Mouse (Mus musculus): ENCODE measurements at regions not wholly inside any gene's neighbourhood (a gene's known extent, or its start where the extent isn't known, plus 50 kb on each side); places are given as distances from the start of the nearest gene placed in this dataset.

DNA sequence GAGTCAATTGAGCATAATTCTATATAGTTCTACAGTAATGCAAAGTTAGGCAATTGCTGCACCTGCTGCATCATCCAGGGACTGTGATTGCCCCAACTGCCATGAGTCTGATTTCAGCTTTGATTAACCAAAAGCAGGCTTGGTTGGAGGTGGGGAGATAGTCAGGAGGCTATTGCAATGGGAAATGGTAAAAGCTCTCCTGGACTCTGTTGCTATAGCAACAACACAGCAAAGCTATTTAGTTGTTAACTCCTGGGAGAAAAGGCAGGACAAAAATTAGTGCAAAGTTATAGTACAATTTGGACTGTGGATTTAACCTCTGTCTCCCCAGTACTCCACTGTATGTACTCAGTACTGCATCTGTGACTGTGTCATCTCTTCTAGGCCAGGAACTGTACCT is 51.7 kb upstream of the Rasgrf1 start:
- no peak for DNase-seq (ENCODE audit: low spot score)

DNA sequence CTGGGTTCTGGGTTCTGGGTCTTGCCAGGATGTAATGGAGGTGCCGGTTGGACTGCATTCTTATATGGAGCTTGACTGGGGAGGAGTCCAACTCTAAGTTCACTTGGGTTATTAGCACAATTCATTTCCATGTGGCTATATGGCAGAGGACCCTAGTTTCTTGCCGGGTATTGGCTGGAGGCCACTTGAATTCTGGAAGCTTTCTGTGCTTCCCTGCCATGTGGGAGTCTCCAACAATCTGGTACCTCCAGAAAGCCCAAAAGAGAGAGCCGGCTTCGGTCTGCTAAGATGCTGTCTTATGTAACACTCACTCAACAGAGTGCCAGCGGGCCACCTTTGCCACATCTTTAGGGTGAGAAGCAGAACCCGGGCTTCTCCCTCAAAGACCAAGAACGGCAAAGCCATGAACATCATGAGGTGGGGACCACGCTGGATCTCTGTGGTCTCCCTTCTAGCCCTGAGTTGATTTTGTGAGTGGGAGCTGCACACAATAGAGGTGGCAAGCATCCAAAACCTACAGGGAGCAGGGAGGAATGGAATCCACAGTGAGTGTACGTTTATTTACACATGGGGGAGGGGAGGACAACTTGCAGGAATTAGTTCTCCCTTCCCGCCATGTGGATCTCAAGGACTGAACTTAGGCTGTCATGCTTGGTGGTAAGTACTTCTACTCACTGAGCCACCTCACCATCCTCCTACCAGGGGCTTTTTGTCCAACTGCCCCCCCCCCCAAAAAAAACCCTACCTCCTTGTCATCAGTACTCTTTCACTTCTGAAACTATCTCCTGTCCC is 59.0 kb upstream of the Rasgrf1 start:
- DNase-seq (ENCODE audit: low spot score), result peak; percentile 73

DNA sequence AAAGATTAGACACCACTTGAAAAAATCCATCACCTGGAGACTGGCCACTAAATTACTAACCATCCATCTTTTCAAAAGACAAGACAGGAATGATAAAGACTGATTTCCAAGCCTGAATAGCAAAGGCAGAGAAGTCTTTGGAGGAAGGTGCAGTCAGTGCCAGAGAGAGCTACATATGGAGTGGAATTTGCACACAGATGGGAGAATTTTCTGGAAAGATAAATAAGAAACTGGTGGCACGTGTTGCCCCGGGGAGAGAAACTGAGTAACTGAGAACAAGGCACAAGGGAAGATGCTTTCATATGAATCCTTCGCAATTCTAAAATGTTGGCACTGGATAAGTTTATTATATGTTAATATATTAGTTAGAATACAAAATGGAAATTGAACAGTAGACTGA is 59.8 kb upstream of the Rasgrf1 start:
- peak; percentile 42 for DNase-seq (ENCODE audit: low spot score)

DNA sequence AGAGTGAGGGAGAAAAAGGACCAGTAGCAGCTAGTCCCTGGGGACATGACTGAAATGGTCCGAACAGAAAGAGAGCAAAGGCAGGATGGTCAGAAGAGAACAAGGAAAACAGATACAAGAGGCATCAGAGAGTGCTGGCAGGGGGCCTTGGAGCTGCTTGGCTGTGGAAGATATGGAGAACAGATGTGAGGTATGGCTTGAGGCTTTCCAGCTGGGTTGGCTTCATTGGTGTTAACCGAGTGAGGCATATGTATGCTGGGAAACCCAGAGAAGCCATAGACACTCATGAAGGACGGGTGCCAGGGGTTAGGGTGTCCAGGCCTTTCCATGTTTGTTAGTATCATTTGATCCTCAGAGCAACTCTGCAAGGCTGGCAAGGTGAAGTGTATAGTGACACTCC is 61.1 kb upstream of the Rasgrf1 start:
- DNase-seq (ENCODE audit: low spot score), result no peak

DNA sequence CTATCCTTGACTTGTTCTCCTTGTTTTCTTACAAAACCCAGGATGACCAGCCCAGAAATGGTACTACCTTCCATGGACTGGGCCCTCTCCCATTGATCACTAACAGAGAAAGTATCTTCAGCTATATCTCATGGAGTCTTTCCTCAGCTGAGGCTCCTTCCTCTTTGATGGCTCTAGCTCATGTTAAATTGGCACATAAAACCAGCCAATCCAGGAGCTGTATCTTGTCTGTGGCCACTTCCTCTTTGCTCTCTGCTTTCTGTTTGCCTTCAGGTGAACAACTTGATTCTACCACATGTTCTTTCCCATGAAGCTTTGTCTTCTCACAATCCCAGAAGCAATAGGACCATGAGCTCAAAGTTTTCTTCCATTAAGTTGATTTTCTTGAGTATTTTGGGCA is 62.7 kb upstream of the Rasgrf1 start:
- no peak for DNase-seq (ENCODE audit: low spot score)

DNA sequence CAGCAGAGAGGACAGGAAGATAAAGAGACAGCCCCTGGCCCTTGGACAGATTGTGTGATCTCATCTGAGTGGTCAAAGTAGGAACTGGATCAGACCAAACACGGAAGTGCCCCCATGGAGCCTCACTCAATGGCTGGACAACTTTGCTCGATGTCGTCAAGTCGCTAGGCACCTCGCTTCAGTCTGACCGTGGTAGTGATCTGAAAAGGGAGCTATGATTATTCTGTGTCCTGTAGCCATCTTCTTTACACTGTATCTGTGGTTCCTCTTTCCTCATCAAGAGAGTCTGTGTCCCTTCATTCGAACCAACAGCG is 67.0 kb upstream of the Rasgrf1 start:
- DNase-seq (ENCODE audit: low spot score), result no peak

DNA sequence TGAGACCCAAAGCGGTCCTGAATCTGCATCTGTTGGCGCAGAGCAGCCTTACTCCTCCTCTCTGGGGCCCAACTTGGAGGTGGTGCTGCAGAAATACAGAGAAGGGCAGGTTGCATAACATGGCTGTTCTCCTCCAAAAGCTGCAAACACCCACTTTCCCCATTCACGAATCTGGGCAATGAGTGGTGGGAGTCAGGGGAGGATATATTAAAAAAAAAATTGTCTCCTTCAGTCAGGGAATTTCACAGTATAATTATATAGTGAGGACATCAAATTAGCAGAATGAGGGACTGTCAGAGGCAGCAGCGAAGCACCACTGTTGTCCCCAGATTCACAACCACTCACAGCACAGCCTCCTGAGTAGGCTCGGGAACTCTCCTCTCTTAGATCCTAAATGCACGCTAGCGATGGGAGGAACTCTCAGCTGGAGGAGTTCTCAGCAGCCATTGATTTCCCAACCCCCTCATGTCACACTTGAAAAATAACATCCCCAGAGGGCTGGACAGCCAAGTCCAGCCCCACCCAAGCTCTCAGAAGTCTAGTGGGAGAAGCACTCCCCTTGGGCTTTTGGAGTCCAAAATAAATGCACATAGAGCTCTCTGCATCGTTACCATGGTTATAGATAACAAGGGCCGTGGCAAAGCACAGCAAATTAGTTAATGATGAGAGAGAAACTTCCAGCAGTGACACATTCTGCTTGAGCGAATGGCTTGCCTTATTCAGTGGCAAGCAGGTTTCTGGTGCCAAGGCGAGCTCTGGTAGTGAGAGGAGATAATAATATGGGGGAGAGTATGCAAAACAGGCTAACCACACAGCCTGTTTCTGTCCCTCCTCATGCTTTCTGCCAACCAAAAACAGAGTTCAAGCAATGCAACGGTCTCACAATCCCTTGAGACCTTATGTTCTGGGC is 67.6 kb upstream of the Rasgrf1 start:
- DNase-seq (ENCODE audit: low spot score), result no peak

DNA sequence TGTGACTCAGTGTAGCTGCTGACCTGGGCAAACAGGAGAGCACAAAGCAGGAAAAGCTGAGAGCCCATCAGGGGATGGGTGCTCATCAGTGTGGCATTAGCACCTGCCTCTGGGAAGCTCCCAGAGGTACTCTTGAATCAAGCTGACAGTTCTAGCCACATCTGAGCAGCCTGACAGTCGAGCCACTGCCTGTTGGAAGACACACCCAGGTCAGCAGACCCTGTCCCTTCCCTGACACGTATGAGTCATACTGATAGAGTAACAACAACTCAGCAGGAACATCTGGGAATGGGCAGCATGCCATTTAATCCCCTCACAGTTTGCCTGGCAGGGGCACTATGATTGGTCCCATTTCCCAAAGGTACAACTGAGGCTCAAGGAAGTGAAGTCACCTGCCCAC is 68.3 kb upstream of the Rasgrf1 start:
- no peak for DNase-seq (ENCODE audit: low spot score)

DNA sequence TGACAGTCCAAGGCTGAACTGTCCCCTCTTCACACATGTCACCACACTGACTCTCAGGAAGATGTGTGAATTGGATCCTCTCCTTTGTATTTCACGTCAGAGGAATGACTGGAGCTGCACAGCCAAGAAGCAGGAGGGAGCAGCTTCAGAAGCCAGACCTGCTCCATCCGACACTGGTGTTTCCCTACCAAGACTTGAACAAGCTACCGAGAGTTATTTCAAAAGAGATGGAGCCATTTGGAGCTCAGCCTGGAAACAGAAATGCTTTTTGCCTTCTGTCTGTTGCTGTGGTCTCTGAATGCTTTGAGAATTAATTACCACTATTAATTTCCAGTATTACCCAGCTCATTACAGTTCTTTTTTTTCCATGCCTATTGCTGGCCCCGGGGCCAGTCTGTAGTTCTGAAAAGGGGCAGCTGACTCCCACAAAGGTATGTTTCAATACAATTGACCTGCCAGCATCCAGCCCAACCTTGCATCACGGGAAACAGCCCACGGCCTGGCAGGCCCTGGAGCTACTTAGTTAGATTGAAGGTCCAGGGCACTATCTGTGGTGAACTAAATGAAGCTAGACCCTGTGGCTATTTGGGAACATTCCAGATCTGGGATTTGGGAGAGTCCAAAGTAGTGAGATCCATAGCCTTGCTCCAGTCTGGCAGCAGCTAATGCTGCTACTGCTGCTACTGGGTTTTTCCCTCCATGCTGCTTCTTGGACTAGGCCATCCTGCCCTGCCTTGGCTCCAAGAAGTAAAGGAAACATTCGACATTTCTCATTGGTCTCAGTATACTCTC is 73.1 kb upstream of the Rasgrf1 start:
- no peak for DNase-seq (ENCODE audit: low spot score)

DNA sequence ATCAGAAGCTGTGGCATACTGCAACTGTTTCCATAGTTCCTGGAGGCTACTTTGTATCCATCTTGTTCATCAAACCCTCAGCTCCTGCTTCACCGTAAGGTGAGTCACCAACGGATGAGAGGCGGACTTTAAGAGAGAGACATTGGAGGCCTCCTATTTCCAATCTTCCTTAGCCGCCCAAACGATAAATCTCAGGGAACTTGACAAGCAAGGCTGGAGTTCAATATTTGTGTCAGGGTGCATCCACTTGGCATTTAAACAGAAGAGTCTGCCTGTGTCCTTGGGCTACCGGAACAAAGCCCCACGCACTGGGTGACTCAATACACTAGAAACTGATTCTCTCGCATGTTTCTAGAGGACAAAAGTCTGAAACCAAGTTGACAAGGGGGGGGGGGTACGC is 76.1 kb upstream of the Rasgrf1 start:
- DNase-seq (ENCODE audit: low spot score), result no peak

DNA sequence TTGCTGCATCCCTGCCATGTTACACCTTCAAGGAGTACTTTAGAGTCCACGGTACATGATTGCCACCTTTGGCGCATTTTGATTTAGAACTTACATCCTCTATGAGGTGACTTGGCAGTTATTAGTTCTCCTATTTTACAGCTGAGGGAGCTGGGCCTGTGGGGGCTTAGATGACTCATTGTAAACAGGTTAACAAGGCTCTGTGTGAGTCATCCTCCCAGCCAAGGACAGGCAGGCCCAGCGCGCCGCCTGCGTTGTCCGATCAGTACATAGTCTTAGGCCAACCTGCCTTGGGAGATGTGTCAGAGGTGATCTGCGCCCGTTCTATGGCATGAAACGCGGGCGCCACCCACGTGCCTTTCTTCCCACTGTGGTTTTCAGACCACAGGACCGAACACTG is 77.9 kb upstream of the Rasgrf1 start:
- DNase-seq (ENCODE audit: low spot score), result no peak

DNA sequence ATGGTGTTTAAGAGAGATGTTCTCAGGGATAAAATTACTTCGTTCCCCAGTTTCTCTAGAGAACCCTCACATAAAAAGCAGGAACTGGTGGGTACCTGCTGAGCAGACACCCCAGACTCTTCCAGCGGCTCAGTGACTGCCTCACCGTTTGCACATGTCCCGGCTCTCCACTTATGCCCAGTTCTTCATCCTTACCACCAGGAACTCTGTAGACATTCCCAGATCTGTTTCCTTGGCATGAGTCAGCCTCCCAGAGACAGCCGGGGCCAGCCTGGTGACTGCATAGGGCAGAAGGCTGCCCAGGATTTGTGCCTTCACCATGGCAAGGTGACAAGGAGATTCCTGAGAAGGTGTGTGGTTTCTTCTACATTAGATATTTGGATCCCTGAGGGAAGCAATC is 81.6 kb upstream of the Rasgrf1 start:
- DNase-seq (ENCODE audit: low spot score), result no peak

DNA sequence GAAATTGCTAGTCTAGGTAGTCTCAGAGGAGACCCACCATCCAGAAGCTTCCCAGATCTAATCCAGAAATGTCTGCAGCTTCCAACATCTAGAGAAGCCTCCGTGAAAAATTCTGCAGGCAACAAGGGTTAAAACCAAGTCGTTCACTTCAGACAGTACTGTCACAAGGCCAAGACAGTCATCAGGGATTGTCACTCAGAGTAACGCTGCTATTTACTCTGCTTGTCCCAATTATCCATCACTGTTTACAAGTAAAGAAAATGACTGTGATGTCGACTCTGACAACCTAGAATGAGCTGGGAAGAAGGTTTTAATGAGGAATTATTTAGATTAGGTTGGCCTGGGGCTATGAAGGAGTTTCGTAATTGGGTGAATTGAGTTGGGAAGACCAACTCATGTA is 82.1 kb upstream of the Rasgrf1 start:
- no peak for DNase-seq (ENCODE audit: low spot score)

DNA sequence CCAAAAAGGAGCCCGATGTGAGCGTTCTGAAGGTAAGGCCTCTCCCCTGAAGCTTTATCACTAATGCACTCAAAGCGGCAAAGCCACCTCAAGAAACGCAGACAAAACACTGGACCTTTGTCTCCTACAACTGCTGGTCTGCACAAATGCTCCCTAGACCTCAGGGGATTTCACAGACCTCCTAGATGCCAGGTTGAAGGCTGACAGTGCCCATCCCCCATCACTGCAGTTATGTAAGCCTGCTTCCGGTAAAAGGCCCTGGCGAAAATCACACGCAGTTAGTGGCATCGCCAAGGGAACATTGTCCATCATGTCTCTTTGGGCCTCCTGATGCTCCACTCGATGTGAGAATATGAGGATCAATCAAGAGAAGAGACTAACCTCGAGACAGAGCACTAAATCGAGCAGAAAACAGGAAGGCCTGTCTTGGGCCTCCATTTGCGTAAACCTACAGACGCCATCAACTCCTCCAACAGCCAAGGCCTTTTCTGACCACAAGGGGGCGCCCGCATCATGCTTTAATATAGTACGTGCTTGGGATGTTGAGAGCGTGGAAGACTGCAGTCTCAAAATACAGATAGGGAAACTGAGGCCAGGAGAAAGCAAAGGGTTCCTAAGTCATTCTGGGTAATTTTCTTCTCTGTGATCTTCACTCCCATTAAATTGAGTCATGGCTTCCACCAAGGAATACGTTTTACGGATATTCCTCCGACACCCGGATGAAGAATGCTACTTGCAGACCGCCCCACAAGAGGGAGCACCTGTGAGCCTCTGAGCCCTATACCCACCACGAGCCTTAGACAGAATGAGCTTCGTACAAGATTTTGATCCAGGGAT is 82.8 kb upstream of the Rasgrf1 start:
- peak; percentile 97 for DNase-seq (ENCODE audit: low spot score)

DNA sequence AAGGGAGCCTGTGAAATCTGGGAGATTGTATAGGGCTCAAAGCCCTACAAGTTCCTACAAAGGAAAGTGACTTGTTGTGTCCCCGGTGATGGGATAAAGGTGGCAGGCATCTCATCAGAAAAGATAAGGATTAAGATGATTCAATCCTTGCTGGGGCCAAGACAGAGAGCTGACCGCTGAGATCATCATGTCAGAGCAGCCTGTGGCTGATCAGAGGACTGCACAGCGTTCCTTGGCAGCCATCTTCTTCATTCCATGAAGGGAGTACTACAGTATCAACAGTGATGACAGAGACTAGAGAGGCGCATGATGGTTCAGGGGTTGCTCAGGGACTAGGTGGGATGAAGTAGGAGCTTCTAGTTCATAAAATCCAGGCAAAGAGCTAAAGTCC is 83.6 kb upstream of the Ankrd34c start:
- DNase-seq (ENCODE audit: low spot score), result no peak

DNA sequence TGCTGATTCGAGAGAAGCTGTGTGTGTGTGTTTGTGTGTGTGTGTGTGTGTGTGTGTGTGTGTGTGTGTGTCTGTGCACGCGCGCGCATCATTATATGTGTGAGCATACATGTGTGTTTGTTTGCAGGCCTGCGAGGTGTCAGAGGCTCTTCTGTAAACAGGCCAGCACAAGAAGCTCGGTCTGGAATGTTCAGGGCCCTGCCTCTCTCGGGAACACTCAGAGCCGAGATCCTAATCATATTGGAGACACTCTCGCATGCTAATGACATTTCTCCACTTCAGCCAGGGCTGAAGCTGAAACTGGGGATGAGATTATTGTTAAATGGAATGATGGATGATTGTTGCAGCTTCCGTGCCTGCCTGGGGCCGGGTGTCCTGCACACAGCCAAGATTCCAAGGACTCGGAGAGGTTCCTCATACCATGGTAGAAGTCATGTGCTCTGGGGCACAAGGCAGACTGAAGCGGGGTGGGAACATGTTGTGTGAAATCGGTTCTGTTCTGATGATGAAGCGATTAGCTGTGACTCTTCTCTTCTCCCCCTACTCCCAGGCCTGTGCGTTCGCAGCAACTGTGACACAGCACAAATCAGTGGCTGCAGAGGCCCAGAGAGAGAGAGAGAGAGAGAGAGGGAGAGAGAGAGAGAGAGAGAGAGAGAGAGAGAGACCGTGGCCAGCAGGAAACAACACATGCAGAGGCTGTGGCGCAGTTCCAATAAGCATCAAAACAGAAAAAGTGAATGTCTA is 83.0 kb upstream of the Ankrd34c start:
- DNase-seq (ENCODE audit: low spot score), result no peak

DNA sequence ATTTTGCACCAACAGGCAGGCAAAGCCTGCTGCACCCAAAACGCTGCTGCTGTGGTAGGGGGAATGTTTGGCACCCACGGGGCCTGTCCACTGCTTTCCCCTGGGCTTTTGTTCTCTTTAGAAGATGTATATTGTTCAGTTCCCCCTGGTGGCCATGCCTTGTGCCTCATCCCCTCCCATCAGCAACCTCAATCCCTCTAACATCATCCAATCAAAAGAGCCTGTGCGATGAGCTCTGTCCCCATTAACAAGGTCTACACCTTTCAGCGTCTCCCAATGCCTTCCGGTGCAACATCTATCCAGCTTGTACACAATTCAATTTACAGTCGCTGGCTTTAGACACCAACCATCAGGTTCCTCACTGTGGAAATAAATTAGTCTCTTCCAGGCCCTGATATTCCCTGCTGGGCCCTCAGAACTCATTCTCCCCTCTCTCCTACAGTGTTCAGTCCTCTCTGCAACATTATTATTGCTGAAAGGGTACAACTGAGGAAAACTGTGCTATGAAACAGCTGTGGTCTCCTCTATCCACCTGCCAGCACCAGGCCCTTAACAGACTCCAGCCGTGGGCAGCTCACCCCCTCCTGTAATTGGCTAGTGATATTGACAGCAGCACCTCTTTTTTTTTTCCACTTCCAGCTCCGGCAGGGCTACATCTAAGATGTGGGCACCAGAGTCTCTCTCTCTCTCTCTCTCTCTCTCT is 75.5 kb upstream of the Ankrd34c start:
- DNase-seq (ENCODE audit: low spot score), result no peak

DNA sequence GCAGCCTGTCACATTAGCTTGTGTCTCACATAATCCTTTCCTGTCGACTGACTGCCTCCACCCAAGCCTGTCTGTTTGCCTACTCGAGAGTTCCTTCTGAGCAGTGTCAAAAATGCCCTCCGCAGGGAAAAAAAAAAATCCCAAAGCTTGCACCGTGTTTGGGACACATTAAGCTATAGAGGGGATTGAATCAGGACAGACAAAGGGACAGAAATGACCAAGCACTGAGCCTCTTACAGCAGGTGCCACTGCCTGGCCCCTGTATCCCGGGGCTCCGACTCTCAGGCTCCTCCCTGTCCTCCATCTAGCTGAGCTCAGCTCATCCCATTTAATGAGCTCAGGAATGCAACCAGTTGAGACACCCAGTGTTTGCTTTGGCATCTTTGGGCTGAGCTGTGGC is 69.1 kb upstream of the Ankrd34c start:
- DNase-seq (ENCODE audit: low spot score), result no peak

DNA sequence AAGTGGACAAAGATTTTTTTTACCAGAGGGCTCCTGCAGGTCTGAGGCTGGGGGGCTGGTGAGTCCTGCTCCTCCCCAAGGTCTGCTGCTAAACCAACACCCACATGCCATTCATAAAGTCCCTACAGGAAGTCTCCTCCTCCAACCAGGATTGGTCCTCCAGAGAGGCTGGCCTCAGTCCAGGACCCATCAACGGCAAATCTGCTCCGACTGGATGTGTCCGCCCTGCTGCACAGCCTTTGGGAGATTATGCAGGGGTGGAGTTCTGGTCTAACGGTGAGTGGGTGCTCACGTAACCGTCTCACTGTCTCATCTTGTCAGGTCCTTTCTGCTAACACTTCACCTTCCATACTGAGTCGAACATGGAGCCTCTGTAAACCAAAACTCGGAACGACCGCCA is 64.4 kb upstream of the Ankrd34c start:
- DNase-seq (ENCODE audit: low spot score), result no peak

DNA sequence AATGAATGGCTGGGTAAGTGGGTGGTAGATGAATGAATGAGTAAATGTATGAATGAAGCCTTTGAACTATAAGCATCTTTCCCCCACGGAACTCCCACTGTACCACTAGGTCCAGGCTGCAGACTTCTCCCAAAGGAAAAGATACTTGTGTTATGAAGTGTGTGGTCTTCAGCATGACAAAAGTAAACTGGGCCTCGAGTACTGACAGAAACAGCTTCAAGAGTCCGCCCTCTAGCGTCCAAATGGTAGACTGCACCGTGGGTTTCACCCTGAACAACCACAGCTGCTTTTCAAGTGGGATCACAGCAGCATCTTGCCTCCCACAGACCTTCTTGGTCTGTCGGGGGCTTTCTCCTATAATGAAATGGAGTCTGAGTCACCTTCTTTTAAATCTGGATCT is 54.7 kb upstream of the Ankrd34c start:
- DNase-seq (ENCODE audit: low spot score), result peak; percentile 75

DNA sequence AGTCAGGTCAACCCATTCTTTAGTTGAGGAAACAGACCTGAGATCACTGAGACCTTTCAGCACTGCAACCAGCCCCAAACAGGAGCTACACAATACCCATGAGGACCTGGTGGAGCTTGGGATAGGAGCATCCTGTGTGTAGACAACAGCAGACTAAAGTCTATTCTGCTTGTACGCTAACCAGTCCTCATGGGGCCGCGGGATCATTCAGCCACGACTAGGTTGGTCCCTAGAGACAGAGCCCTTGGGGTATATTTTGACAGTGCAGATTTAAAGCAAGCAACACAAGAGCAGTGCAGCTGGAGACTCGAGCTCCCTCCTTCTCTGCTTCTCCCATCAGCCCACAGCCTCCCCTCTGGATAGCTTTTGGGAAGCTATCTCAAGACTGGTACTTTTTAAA is 51.7 kb upstream of the Ankrd34c start:
- DNase-seq (ENCODE audit: low spot score), result no peak

Measured in layer of hippocampus, adult 11-12 months (tissue).